Mouse (Mus musculus): ENCODE data around the gene Ern1. TPM values are rescaled to one million over a fixed set of nuclear protein-coding genes. Genes with fewer than 3 reads are reported as not detected.

The Ern1 gene
- polyA plus RNA-seq, 1 experiment from 2014 or later = 4.4 TPM

DNA sequence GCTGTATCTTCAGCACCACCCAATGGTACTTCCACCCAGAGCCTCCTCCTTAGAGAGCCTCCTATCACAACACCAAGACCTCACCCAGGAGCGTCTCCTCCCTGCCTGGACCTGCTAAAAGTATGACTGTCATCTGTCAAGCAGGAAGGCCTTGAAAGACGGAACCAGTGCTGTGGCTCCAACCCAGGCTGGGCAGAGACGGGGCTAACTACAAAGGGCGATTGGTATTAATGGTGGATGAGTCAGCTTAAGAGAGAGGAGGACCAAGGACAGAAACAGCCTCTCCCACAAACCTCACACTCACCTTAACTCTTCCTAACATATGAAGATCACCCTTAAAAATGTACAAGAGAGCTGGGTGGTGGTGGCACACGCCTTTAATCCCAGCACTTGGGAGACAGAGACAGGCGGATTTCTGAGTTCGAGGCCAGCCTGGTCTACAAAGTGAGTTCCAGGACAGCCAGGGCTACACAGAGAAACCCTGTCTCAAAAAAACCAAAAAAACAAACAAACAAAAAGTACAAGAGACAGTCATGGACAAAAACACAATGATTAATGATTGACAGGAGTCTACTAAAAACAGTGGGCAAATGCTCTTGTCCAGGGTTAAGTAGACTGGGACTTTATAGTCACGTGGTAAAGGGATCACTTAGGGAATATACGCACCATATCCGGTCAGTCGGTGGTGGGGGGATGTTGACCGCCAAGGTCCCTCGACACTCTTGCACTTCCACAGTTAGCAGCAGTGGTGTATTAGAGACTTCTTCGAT lies 23.8 kb upstream of the Ern1 start:
- ATAC-seq (replicated peaks; ENCODE audit: insufficient number of reproducible peaks, low FRiP score, low TSS enrichment) = no peak
- Histone ChIP-seq H3K36me3 (ENCODE audit: control insufficient read depth, insufficient read depth, low read length) (peaks cover 17% of the 10 kb centered on the region), H3K9me3 (replicated peaks; ENCODE audit: control insufficient read depth, low read length) (peaks cover 4% of the 10 kb centered on the region; the same call in 1 of the 2 replicates), H3K9ac (ENCODE audit: low read depth, low read length) (no peak overlapping the region), H3K4me1 (ENCODE audit: control insufficient read depth, insufficient read depth, low read length) (peaks cover 18% of the 10 kb centered on the region), H3K27me3 (ENCODE audit: control insufficient read depth, insufficient read depth, low read length) (no peaks in the 10 kb centered on the region; the same call in 1 of the 2 replicates), H3K4me3 (ENCODE audit: low read depth, low read length) (no peak overlapping the region), H3K4me2 (no peak overlapping the region), H3K27ac (ENCODE audit: low read depth, low read length) (no peak overlapping the region)
- 87% methylated on average over 14 of the region's 14 CpGs for WGBS (ENCODE audit: insufficient replicate concordance)

DNA sequence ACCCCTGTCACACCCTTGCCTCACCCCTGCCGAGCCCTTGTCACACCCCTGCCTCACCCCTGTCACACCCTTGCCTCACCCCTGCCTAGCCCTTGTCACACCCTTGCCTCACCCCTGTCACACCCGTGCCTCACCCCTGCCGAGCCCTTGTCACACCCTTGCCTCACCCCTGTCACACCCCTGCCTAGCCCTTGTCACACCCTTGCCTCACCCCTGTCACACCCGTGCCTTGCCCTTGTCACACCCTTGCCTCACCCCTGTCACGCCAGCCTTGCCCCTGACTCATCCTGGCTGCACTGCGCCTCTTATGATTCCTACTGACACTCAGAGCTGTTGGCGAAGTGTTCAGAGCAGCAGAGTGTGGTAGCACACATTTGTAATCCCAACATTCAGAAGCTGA lies 20.0 kb upstream of the Ern1 start:
- Histone ChIP-seq H3K27ac (ENCODE audit: low read depth, low read length) (no peak overlapping the region), H3K4me1 (ENCODE audit: control insufficient read depth, insufficient read depth, low read length) (no peaks in the 10 kb centered on the region), H3K4me2 (no peak overlapping the region), H3K9ac (ENCODE audit: low read depth, low read length) (no peak overlapping the region), H3K9me3 (replicated peaks; ENCODE audit: control insufficient read depth, low read length) (peaks cover 4% of the 10 kb centered on the region; the same call in 1 of the 2 replicates), H3K36me3 (ENCODE audit: control insufficient read depth, insufficient read depth, low read length) (peaks cover 17% of the 10 kb centered on the region), H3K4me3 (ENCODE audit: low read depth, low read length) (no peak overlapping the region), H3K27me3 (ENCODE audit: control insufficient read depth, insufficient read depth, low read length) (no peaks in the 10 kb centered on the region; the same call in 1 of the 2 replicates)
- 79% methylated on average over 7 of the region's 7 CpGs for WGBS (ENCODE audit: insufficient replicate concordance)
- ATAC-seq (replicated peaks; ENCODE audit: insufficient number of reproducible peaks, low FRiP score, low TSS enrichment) = no peak

DNA sequence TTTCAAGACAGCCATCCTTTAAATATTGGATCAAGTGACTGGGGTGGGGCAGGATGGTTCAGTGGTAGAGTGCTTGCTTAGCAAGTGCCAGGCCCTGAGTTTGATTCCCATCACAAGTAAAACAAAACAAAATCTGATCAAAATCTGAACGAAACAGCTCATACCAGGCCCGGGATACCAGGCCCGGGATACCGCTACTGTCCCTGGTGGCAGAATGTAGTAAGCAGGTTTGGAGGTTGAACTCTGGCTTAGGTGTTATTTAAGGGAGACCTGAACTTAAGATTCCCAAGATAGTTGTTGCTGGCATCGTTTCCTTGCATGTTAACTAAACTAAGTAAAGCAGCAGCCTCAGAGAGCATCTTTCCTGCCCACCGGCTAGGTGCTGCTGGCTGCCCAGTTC lies 18.6 kb upstream of the Ern1 start:
- no peak overlapping the region for H3K27ac ChIP-seq (ENCODE audit: low read depth, low read length)
- H3K4me2 ChIP-seq = no peak overlapping the region
- H3K4me3 ChIP-seq (ENCODE audit: low read depth, low read length) = no peak overlapping the region
- ATAC-seq (replicated peaks; ENCODE audit: insufficient number of reproducible peaks, low FRiP score, low TSS enrichment) = no peak
- 90% methylated on average over 6 of the region's 6 CpGs for WGBS (ENCODE audit: insufficient replicate concordance)
- H3K9ac ChIP-seq (ENCODE audit: low read depth, low read length) = no peak overlapping the region
- no peaks in the 10 kb centered on the region for H3K27me3 ChIP-seq (ENCODE audit: control insufficient read depth, insufficient read depth, low read length)
- H3K36me3 ChIP-seq (ENCODE audit: control insufficient read depth, insufficient read depth, low read length) = peaks cover 15% of the 10 kb centered on the region
- H3K9me3 ChIP-seq (replicated peaks; ENCODE audit: control insufficient read depth, low read length) = peaks cover 4% of the 10 kb centered on the region; the same call in 1 of the 2 replicates
- H3K4me1 ChIP-seq (ENCODE audit: control insufficient read depth, insufficient read depth, low read length) = no peaks in the 10 kb centered on the region

DNA sequence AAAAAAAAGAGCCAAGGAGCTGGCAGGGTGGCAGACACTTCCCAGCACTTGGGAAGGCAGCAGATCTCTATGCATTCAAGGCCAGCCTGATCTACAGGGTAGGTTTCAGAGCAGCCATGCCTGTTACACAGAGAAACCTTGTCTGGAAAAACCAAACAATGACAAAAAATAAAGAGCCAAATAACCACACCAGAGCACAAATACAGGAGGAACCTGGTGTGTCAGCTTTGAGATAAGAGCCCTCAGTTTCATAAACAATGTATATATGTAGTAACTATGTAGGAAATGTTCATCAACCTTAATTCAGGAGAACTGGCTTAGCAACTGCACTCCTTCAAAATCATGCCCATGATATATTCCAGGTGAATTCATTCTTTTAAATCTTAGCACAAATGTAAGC lies 16.5 kb upstream of the Ern1 start:
- Histone ChIP-seq H3K4me1 (ENCODE audit: control insufficient read depth, insufficient read depth, low read length) (no peaks in the 10 kb centered on the region; the same call in 1 of the 2 replicates), H3K9me3 (replicated peaks; ENCODE audit: control insufficient read depth, low read length) (peaks cover 2% of the 10 kb centered on the region; the same call in 1 of the 2 replicates), H3K9ac (ENCODE audit: low read depth, low read length) (no peak overlapping the region), H3K36me3 (ENCODE audit: control insufficient read depth, insufficient read depth, low read length) (peaks cover 5% of the 10 kb centered on the region), H3K27ac (ENCODE audit: low read depth, low read length) (no peak overlapping the region), H3K27me3 (ENCODE audit: control insufficient read depth, insufficient read depth, low read length) (no peaks in the 10 kb centered on the region), H3K4me2 (no peak overlapping the region), H3K4me3 (ENCODE audit: low read depth, low read length) (no peak overlapping the region)
- no peak for ATAC-seq (replicated peaks; ENCODE audit: insufficient number of reproducible peaks, low FRiP score, low TSS enrichment)

DNA sequence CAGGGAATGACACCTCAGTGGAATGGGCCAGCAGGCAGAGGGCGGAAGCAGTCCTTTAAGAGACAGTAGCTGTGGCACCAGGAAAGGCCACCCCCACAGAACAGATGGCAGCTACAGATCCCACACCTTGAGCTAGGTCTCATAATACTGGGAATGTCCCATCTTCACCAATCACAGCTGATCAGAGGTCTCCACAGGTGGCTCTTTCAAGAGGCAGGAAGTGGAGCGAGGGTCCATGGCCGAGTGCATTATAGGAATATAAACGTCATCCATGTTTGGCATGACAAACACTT lies 15.7 kb upstream of the Ern1 start:
- 81% methylated on average over 4 of the region's 4 CpGs for WGBS (ENCODE audit: insufficient replicate concordance)
- H3K4me1 ChIP-seq (ENCODE audit: control insufficient read depth, insufficient read depth, low read length) = no peaks in the 10 kb centered on the region; the same call in 1 of the 2 replicates
- no peaks in the 10 kb centered on the region for H3K9me3 ChIP-seq (replicated peaks; ENCODE audit: control insufficient read depth, low read length)
- no peak overlapping the region for H3K4me3 ChIP-seq (ENCODE audit: low read depth, low read length)
- no peak overlapping the region for H3K27ac ChIP-seq (ENCODE audit: low read depth, low read length)
- no peak for ATAC-seq (replicated peaks; ENCODE audit: insufficient number of reproducible peaks, low FRiP score, low TSS enrichment)
- no peak overlapping the region for H3K9ac ChIP-seq (ENCODE audit: low read depth, low read length)
- H3K36me3 ChIP-seq (ENCODE audit: control insufficient read depth, insufficient read depth, low read length) = no peaks in the 10 kb centered on the region
- no peaks in the 10 kb centered on the region for H3K27me3 ChIP-seq (ENCODE audit: control insufficient read depth, insufficient read depth, low read length)
- H3K4me2 ChIP-seq = no peak overlapping the region

DNA sequence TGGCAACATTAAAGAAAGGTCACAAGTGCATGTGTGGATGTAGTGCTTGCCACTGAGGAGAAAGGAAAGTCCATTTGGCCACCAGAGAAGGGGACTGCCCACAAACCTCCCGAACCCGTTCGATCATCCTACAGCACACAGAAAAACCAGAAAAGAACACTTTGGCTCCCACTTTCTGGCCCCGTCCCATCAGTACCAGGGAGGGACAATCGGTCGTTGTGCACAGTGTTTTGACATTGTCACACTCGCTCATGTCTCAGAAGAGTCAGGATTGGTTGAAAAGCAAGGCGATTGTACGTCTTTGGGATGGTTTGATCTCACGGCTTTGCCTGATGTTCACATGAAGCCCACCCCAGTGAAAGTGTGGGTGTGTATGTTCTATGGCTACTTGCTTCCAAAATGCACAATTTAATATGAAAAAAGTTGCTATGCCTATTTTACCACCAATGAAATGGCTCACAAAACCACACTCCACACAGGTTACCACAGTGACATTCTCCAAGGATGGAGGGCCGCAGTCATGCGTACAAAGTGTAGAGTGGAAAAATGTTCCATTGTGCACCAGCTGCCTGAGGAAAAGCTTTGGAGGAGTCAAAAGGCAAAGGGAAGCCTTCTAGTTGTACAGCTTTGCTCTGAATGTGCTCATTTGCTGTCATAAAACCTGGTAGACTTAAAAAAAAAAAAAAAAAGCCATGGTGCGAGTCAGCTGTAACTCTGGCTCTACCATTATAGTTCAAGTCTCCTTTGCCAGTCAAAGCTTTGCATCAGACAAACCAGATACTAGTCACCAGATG lies 15.2 kb upstream of the Ern1 start:
- Histone ChIP-seq H3K4me2 (no peak overlapping the region), H3K4me3 (ENCODE audit: low read depth, low read length) (no peak overlapping the region), H3K4me1 (ENCODE audit: control insufficient read depth, insufficient read depth, low read length) (no peaks in the 10 kb centered on the region; the same call in 1 of the 2 replicates), H3K36me3 (ENCODE audit: control insufficient read depth, insufficient read depth, low read length) (no peaks in the 10 kb centered on the region), H3K27ac (ENCODE audit: low read depth, low read length) (peak overlapping the region; percentile 7), H3K9ac (ENCODE audit: low read depth, low read length) (no peak overlapping the region), H3K27me3 (ENCODE audit: control insufficient read depth, insufficient read depth, low read length) (no peaks in the 10 kb centered on the region), H3K9me3 (replicated peaks; ENCODE audit: control insufficient read depth, low read length) (no peaks in the 10 kb centered on the region)
- WGBS (ENCODE audit: insufficient replicate concordance) = 68% methylated on average over 13 of the region's 13 CpGs
- ATAC-seq (replicated peaks; ENCODE audit: insufficient number of reproducible peaks, low FRiP score, low TSS enrichment) = no peak

DNA sequence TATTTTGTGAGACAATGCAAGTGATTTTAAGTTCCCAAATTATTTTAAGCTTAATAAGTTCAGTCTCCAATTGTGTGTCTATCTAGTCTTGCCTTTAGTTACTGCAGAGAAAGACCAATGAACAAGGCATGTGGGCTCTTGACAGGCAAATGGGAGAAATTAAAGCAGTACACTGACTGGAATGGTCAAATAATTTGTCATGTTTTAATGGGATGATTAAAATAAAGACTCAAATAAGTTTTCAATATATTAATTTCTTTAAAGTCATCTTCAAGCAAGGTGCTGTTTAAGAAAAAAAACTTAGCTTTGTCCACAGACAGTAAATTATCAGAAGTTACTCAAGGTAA lies 14.5 kb upstream of the Ern1 start:
- H3K27ac ChIP-seq (ENCODE audit: low read depth, low read length) = peak overlapping the region; percentile 95
- no peaks in the 10 kb centered on the region for H3K9me3 ChIP-seq (replicated peaks; ENCODE audit: control insufficient read depth, low read length)
- H3K4me3 ChIP-seq (ENCODE audit: low read depth, low read length) = no peak overlapping the region
- no peaks in the 10 kb centered on the region for H3K36me3 ChIP-seq (ENCODE audit: control insufficient read depth, insufficient read depth, low read length)
- ATAC-seq (replicated peaks; ENCODE audit: insufficient number of reproducible peaks, low FRiP score, low TSS enrichment) = no peak
- peak overlapping the region; percentile 84; the same call in 1 of the 2 replicates for H3K4me2 ChIP-seq
- H3K4me1 ChIP-seq (ENCODE audit: control insufficient read depth, insufficient read depth, low read length) = no peaks in the 10 kb centered on the region; the same call in 1 of the 2 replicates
- H3K27me3 ChIP-seq (ENCODE audit: control insufficient read depth, insufficient read depth, low read length) = no peaks in the 10 kb centered on the region
- H3K9ac ChIP-seq (ENCODE audit: low read depth, low read length) = peak overlapping the region; percentile 99; the same call in 1 of the 2 replicates

GRCm38 (mm10) chr11:106501308-106502158 lies 13.9 kb upstream of the Ern1 start:
- WGBS (ENCODE audit: insufficient replicate concordance) = 3% methylated on average over 22 of the region's 22 CpGs
- ATAC-seq (replicated peaks; ENCODE audit: insufficient number of reproducible peaks, low FRiP score, low TSS enrichment) = peak; percentile 56

More at GRCm38 (mm10) chr11:106501308-106502158, 13.9 kb upstream of the Ern1 start:
- no peaks in the 10 kb centered on the region; the same call in 1 of the 2 replicates for H3K4me1 ChIP-seq (ENCODE audit: control insufficient read depth, insufficient read depth, low read length)
- peak overlapping the region; percentile 99 for H3K9ac ChIP-seq (ENCODE audit: low read depth, low read length)
- H3K4me2 ChIP-seq = peak overlapping the region; percentile 84
- H3K9me3 ChIP-seq (replicated peaks; ENCODE audit: control insufficient read depth, low read length) = no peaks in the 10 kb centered on the region
- peak overlapping the region; percentile 95 for H3K27ac ChIP-seq (ENCODE audit: low read depth, low read length)
- H3K4me3 ChIP-seq (ENCODE audit: low read depth, low read length) = peak overlapping the region; percentile 78
- H3K36me3 ChIP-seq (ENCODE audit: control insufficient read depth, insufficient read depth, low read length) = no peaks in the 10 kb centered on the region
- H3K27me3 ChIP-seq (ENCODE audit: control insufficient read depth, insufficient read depth, low read length) = no peaks in the 10 kb centered on the region
